In genomic region chr11:6626388-6626772, GRCm38 (mm10) we compare ENCODE assay signal across 10 mouse cellular contexts. TPM values are rescaled to one million over a fixed set of nuclear protein-coding genes. Genes with fewer than 3 reads are reported as not detected.
A peak's percentile ranks its signal among the peaks of the same experiment; 100 is the strongest.
DNase-seq lines count a peak whose midpoint lies in the region; ATAC-seq and TF ChIP-seq lines count a peak whose summit lies in the region.
"Had no signal": no experiment of that assay in that cellular context is flagged by ENCODE, and none has a peak within 500 bp of the region (broad histone marks: within the 10 kb centered on the region; RNA-seq: fewer than 3 reads in every experiment).

No protein-coding gene starts in this region.

- H3K4me2 ChIP-seq in lung, embryonic 14.5 days: peak overlapping the region; percentile 94
- peak overlapping the region; percentile 85 for H3K4me2 ChIP-seq in embryonic facial prominence, embryonic 15.5 days (replicated peaks)
- peak overlapping the region; percentile 82 for H3K4me2 ChIP-seq in intestine, postnatal 0 days (replicated peaks; ENCODE audit: low read depth)
- H3K4me2 ChIP-seq in neural tube, embryonic 15.5 days: peak overlapping the region; percentile 91

- WGBS in lung, embryonic 14.5 days: 9% methylated on average over 16 of the region's 16 CpGs
- WGBS in embryonic facial prominence, embryonic 15.5 days: 14% methylated on average over 16 of the region's 16 CpGs
- WGBS in intestine, postnatal 0 days: 12% methylated on average over 16 of the region's 16 CpGs
- 16% methylated on average over 16 of the region's 16 CpGs for WGBS in neural tube, embryonic 15.5 days

- no peaks in the 10 kb centered on the region for H3K9me3 ChIP-seq in lung, embryonic 14.5 days (ENCODE audit: low read depth, low read length)
- H3K9me3 ChIP-seq in embryonic facial prominence, embryonic 15.5 days (replicated peaks): no peaks in the 10 kb centered on the region
- H3K9me3 ChIP-seq in intestine, postnatal 0 days (ENCODE audit: control insufficient read depth): no peaks in the 10 kb centered on the region
- H3K9me3 ChIP-seq in neural tube, embryonic 15.5 days (replicated peaks): no peaks in the 10 kb centered on the region

- H3K4me1 ChIP-seq in lung, embryonic 14.5 days (ENCODE audit: insufficient read depth): peaks cover 12% of the 10 kb centered on the region; the same call in 1 of the 2 replicates
- H3K4me1 ChIP-seq in embryonic facial prominence, embryonic 15.5 days: peaks cover 24% of the 10 kb centered on the region
- no peaks in the 10 kb centered on the region for H3K4me1 ChIP-seq in intestine, postnatal 0 days (replicated peaks; ENCODE audit: control insufficient read depth, insufficient read depth, low read length)
- peaks cover 36% of the 10 kb centered on the region for H3K4me1 ChIP-seq in neural tube, embryonic 15.5 days

- H3K27me3 ChIP-seq in lung, embryonic 14.5 days (ENCODE audit: insufficient read depth, low read length): no peaks in the 10 kb centered on the region
- H3K27me3 ChIP-seq in embryonic facial prominence, embryonic 15.5 days: no peaks in the 10 kb centered on the region
- no peaks in the 10 kb centered on the region for H3K27me3 ChIP-seq in intestine, postnatal 0 days (replicated peaks; ENCODE audit: control insufficient read depth, insufficient read depth, low read length)
- H3K27me3 ChIP-seq in neural tube, embryonic 15.5 days (replicated peaks): 0 out of 2 replicates have a peak, but pooled peaks cover 1% of the 10 kb centered on the region

- peak overlapping the region; percentile 84 for H3K27ac ChIP-seq in lung, embryonic 14.5 days (ENCODE audit: low read depth)
- H3K27ac ChIP-seq in embryonic facial prominence, embryonic 15.5 days (replicated peaks): peak overlapping the region; percentile 91
- H3K27ac ChIP-seq in intestine, postnatal 0 days (ENCODE audit: low read depth, low read length): peak overlapping the region; percentile 94
- peak overlapping the region; percentile 92 for H3K27ac ChIP-seq in neural tube, embryonic 15.5 days (replicated peaks)

- no peak for TF ChIP-seq CTCF in lung, embryonic 14.5 days (IDR thresholded peaks at IDR 0.05; ENCODE audit: low read depth)
- no peak for TF ChIP-seq CTCF in intestine, postnatal 0 days (IDR thresholded peaks at IDR 0.05; ENCODE audit: low read depth)

- H3K36me3 ChIP-seq in lung, embryonic 14.5 days (ENCODE audit: insufficient read depth): peaks cover 31% of the 10 kb centered on the region
- peaks cover 26% of the 10 kb centered on the region for H3K36me3 ChIP-seq in embryonic facial prominence, embryonic 15.5 days
- peaks cover 29% of the 10 kb centered on the region for H3K36me3 ChIP-seq in intestine, postnatal 0 days (ENCODE audit: control insufficient read depth, insufficient read depth)
- peaks cover 25% of the 10 kb centered on the region for H3K36me3 ChIP-seq in neural tube, embryonic 15.5 days

- no peak for DNase-seq in lung, embryonic 14.5 days
- no peak for DNase-seq in lung, postnatal 10 days
- no peak for DNase-seq in cerebellum, adult 9-11 months
- DNase-seq in gastrocnemius, postnatal 10 days: no peak
- DNase-seq in left cerebral cortex, adult 9 months (ENCODE audit: low spot score in 2 of 2): no peak

- peak overlapping the region; percentile 69 for H3K9ac ChIP-seq in lung, embryonic 14.5 days
- H3K9ac ChIP-seq in embryonic facial prominence, embryonic 15.5 days: peak overlapping the region; percentile 71
- H3K9ac ChIP-seq in intestine, postnatal 0 days (ENCODE audit: low read depth, low read length): peak overlapping the region; percentile 85
- H3K9ac ChIP-seq in neural tube, embryonic 15.5 days (replicated peaks): peak overlapping the region; percentile 70

- ATAC-seq in lung, embryonic 14.5 days (ENCODE audit: insufficient read depth): peak; percentile 12
- ATAC-seq in embryonic facial prominence, embryonic 15.5 days (ENCODE audit: insufficient number of reproducible peaks, low FRiP score, low TSS enrichment, low read depth): no peak
- ATAC-seq in intestine, postnatal 0 days: peak; percentile 20
- ATAC-seq in neural tube, embryonic 15.5 days (ENCODE audit: low FRiP score): peak; percentile 13; the same call in 1 of the 2 replicates

- peak overlapping the region; percentile 76 for H3K4me3 ChIP-seq in lung, embryonic 14.5 days (ENCODE audit: low read depth, low read length)
- peak overlapping the region; percentile 88 for H3K4me3 ChIP-seq in embryonic facial prominence, embryonic 15.5 days (replicated peaks)
- peak overlapping the region; percentile 86 for H3K4me3 ChIP-seq in intestine, postnatal 0 days (ENCODE audit: low read depth, low read length)
- H3K4me3 ChIP-seq in neural tube, embryonic 15.5 days (replicated peaks): peak overlapping the region; percentile 81

RNA-seq across cellular contexts. Expression of gene Tbrg4, which starts 0.5 kb away (rescaled TPM):
- polyA plus RNA-seq in lung, embryonic 14.5 days (2014; fragmentation: Nextera tagmentation; extraction: Ambion mirVana): 43.2 and 46.6 TPM in 2 replicates
- 36.0 and 40.4 TPM in 2 replicates for polyA plus RNA-seq in embryonic facial prominence, embryonic 15.5 days (2015; fragmentation: Nextera tagmentation; extraction: Ambion mirVana)
- 30.8 and 32.6 TPM in 2 replicates for polyA plus RNA-seq in intestine, postnatal 0 days (2015; fragmentation: Nextera tagmentation; extraction: Ambion mirVana)
- polyA plus RNA-seq in neural tube, embryonic 15.5 days (2015; fragmentation: Nextera tagmentation; extraction: Ambion mirVana): 34.2 and 39.9 TPM in 2 replicates
- 10 to 100 TPM; 53.6 to 57.1 TPM for total RNA-seq in gastrocnemius, postnatal 10 days (2021)

RNA-seq across cellular contexts. Expression of gene Wap, which starts 12.1 kb away (rescaled TPM):
- polyA plus RNA-seq in lung, embryonic 14.5 days (2014; fragmentation: Nextera tagmentation; extraction: Ambion mirVana): not detected in 2 replicates
- polyA plus RNA-seq in embryonic facial prominence, embryonic 15.5 days (2015; fragmentation: Nextera tagmentation; extraction: Ambion mirVana): not detected in 2 replicates
- polyA plus RNA-seq in intestine, postnatal 0 days (2015; fragmentation: Nextera tagmentation; extraction: Ambion mirVana): 1.3 and 4.3 TPM in 2 replicates
- polyA plus RNA-seq in neural tube, embryonic 15.5 days (2015; fragmentation: Nextera tagmentation; extraction: Ambion mirVana): not detected in 2 replicates
- total RNA-seq in gastrocnemius, postnatal 10 days (2021): not detected
- total RNA-seq: layer of hippocampus, postnatal 36 days had no signal
- polyA plus RNA-seq: activated CD4-positive, CD25-positive, alpha-beta regulatory T cell, adult 4 months had no signal

RNA-seq across cellular contexts. Expression of gene Nacad, which starts 20.5 kb away (rescaled TPM):
- 2.5 and 2.7 TPM in 2 replicates for polyA plus RNA-seq in lung, embryonic 14.5 days (2014; fragmentation: Nextera tagmentation; extraction: Ambion mirVana)
- polyA plus RNA-seq in embryonic facial prominence, embryonic 15.5 days (2015; fragmentation: Nextera tagmentation; extraction: Ambion mirVana): 2.2 and 3.5 TPM in 2 replicates
- 4.0 and 4.8 TPM in 2 replicates for polyA plus RNA-seq in intestine, postnatal 0 days (2015; fragmentation: Nextera tagmentation; extraction: Ambion mirVana)
- polyA plus RNA-seq in neural tube, embryonic 15.5 days (2015; fragmentation: Nextera tagmentation; extraction: Ambion mirVana): 66.7 and 78.2 TPM in 2 replicates
- total RNA-seq in gastrocnemius, postnatal 10 days (2021): under 1 TPM; 0.45 to 0.65 TPM
- polyA plus RNA-seq: activated CD4-positive, CD25-positive, alpha-beta regulatory T cell, adult 4 months had no signal

RNA-seq across cellular contexts. Expression of gene Ramp3, which starts 31.9 kb away (rescaled TPM):
- polyA plus RNA-seq in lung, embryonic 14.5 days (2014; fragmentation: Nextera tagmentation; extraction: Ambion mirVana): 1.2 and 1.9 TPM in 2 replicates
- 14.1 and 18.2 TPM in 2 replicates for polyA plus RNA-seq in embryonic facial prominence, embryonic 15.5 days (2015; fragmentation: Nextera tagmentation; extraction: Ambion mirVana)
- polyA plus RNA-seq in intestine, postnatal 0 days (2015; fragmentation: Nextera tagmentation; extraction: Ambion mirVana): 2.8 and 2.9 TPM in 2 replicates
- 29.9 and 32.1 TPM in 2 replicates for polyA plus RNA-seq in neural tube, embryonic 15.5 days (2015; fragmentation: Nextera tagmentation; extraction: Ambion mirVana)
- 1 to 10 TPM; 1.2 to 1.3 TPM for total RNA-seq in gastrocnemius, postnatal 10 days (2021)

Comparison
In these comparisons a context has a peak if more than half of its experiments do, and no peak if none do; other contexts are left out.
1. RNA of gene Nacad, which starts 20.5 kb away (polyA plus RNA-seq): 66.7 to 78.2 TPM in neural tube, embryonic 15.5 days; 4.0 to 4.8 TPM in intestine, postnatal 0 days, 2.5 to 2.7 TPM in lung, embryonic 14.5 days and 2.2 to 3.5 TPM in embryonic facial prominence, embryonic 15.5 days; every median in the first group is over 10 times any median in the second.
2. Peak in every context shown above with its lines, with median percentiles within 50 percentile points of each other: H3K27ac ChIP-seq, H3K4me2 ChIP-seq, H3K4me3 ChIP-seq and H3K9ac ChIP-seq.